Mouse (Mus musculus): ENCODE results near the gene Sh3bp5l. TPM values are rescaled to one million over a fixed set of nuclear protein-coding genes. Genes with fewer than 3 reads are reported as not detected.
"Not testable (repeated sequence)": the region's sequence is repeated elsewhere in the genome, so short reads cannot be mapped to it uniquely, and the experiment has no call there.

Sh3bp5l gene
- polyA plus RNA-seq, 1 experiment from 2014 or later, result 34.6 TPM

GRCm38 (mm10) chr11:58353709-58354108 is 23.2 kb downstream of the Sh3bp5l start:
- H3K9ac ChIP-seq, result no peak overlapping the region
- no peak for ATAC-seq (ENCODE audit: insufficient number of reproducible peaks, insufficient read depth, low FRiP score, low TSS enrichment, low read depth)
- 68% methylated on average over 3 of the region's 3 CpGs for WGBS

GRCm38 (mm10) chr11:58354476-58354875 is 24.0 kb downstream of the Sh3bp5l start:
- Histone ChIP-seq H3K9ac (no peak overlapping the region), H3K9me3 (no peaks in the 10 kb centered on the region), H3K36me3 (no peaks in the 10 kb centered on the region), H3K4me1 (no peaks in the 10 kb centered on the region), H3K4me3 (no peak overlapping the region), H3K4me2 (no peak overlapping the region), H3K27ac (no peak overlapping the region), H3K27me3 (no peaks in the 10 kb centered on the region)
- 65% methylated on average over 10 of the region's 10 CpGs for WGBS
- no peak for ATAC-seq (ENCODE audit: insufficient number of reproducible peaks, insufficient read depth, low FRiP score, low TSS enrichment, low read depth)

More at GRCm38 (mm10) chr11:58353709-58354108, 23.2 kb downstream of the Sh3bp5l start:
- Histone ChIP-seq H3K27me3 (no peaks in the 10 kb centered on the region), H3K4me2 (no peak overlapping the region), H3K4me1 (no peaks in the 10 kb centered on the region), H3K9me3 (no peaks in the 10 kb centered on the region), H3K27ac (no peak overlapping the region), H3K4me3 (no peak overlapping the region), H3K36me3 (no peaks in the 10 kb centered on the region)

GRCm38 (mm10) chr11:58354927-58355326 is 24.4 kb downstream of the Sh3bp5l start:
- Histone ChIP-seq H3K4me1 (no peaks in the 10 kb centered on the region), H3K4me3 (no peak overlapping the region), H3K4me2 (no peak overlapping the region), H3K9me3 (no peaks in the 10 kb centered on the region), H3K9ac (no peak overlapping the region), H3K27ac (no peak overlapping the region), H3K27me3 (no peaks in the 10 kb centered on the region), H3K36me3 (no peaks in the 10 kb centered on the region)
- 76% methylated on average over 3 of the region's 3 CpGs for WGBS
- ATAC-seq (ENCODE audit: insufficient number of reproducible peaks, insufficient read depth, low FRiP score, low TSS enrichment, low read depth), result no peak

- Histone ChIP-seq H3K27ac (no peak overlapping the region), H3K4me3 (no peak overlapping the region), H3K4me2 (no peak overlapping the region), H3K9me3 (no peaks in the 10 kb centered on the region), H3K4me1 (no peaks in the 10 kb centered on the region), H3K36me3 (no peaks in the 10 kb centered on the region), H3K27me3 (no peaks in the 10 kb centered on the region), H3K9ac (no peak overlapping the region)
- WGBS, result 92% methylated on average over 3 of the region's 3 CpGs
- ATAC-seq (ENCODE audit: insufficient number of reproducible peaks, insufficient read depth, low FRiP score, low TSS enrichment, low read depth), result no peak
These were observed 26.5 kb downstream of the Sh3bp5l start for GRCm38 (mm10) chr11:58357042-58357441.

GRCm38 (mm10) chr11:58357844-58358534 is 27.5 kb downstream of the Sh3bp5l start:
- Histone ChIP-seq H3K4me2 (no peak overlapping the region), H3K27ac (no peak overlapping the region), H3K9me3 (no peaks in the 10 kb centered on the region), H3K36me3 (no peaks in the 10 kb centered on the region), H3K4me3 (no peak overlapping the region), H3K27me3 (no peaks in the 10 kb centered on the region), H3K4me1 (no peaks in the 10 kb centered on the region), H3K9ac (no peak overlapping the region)
- no peak for ATAC-seq (ENCODE audit: insufficient number of reproducible peaks, insufficient read depth, low FRiP score, low TSS enrichment, low read depth)
- WGBS, result 80% methylated on average over 6 of the region's 6 CpGs

- H3K27me3 ChIP-seq; ATAC-seq (ENCODE audit: insufficient number of reproducible peaks, insufficient read depth, low FRiP score, low TSS enrichment, low read depth); H3K4me2 ChIP-seq; H3K27ac ChIP-seq; H3K4me3 ChIP-seq; H3K9me3 ChIP-seq; H3K9ac ChIP-seq; H3K36me3 ChIP-seq; H3K4me1 ChIP-seq: not testable (repeated sequence)
- no CpG with 5 or more reads among the region's 6 CpGs for WGBS
These were observed 32.0 kb downstream of the Sh3bp5l start for GRCm38 (mm10) chr11:58362562-58362961.

GRCm38 (mm10) chr11:58364454-58364853 is 33.9 kb downstream of the Sh3bp5l start:
- Histone ChIP-seq H3K4me2 (no peak overlapping the region), H3K4me1 (no peaks in the 10 kb centered on the region), H3K4me3 (no peak overlapping the region), H3K27ac (no peak overlapping the region), H3K27me3 (no peaks in the 10 kb centered on the region), H3K9ac (no peak overlapping the region), H3K36me3 (no peaks in the 10 kb centered on the region), H3K9me3 (no peaks in the 10 kb centered on the region)
- 75% methylated on average over 3 of the region's 3 CpGs for WGBS
- ATAC-seq (ENCODE audit: insufficient number of reproducible peaks, insufficient read depth, low FRiP score, low TSS enrichment, low read depth), result no peak

- not testable (repeated sequence) for H3K36me3 ChIP-seq; H3K4me1 ChIP-seq; H3K9ac ChIP-seq; ATAC-seq (ENCODE audit: insufficient number of reproducible peaks, insufficient read depth, low FRiP score, low TSS enrichment, low read depth); H3K4me3 ChIP-seq; H3K9me3 ChIP-seq; H3K27ac ChIP-seq; H3K4me2 ChIP-seq; H3K27me3 ChIP-seq
- WGBS, result no CpG with 5 or more reads among the region's 6 CpGs
These were observed 35.7 kb downstream of the Sh3bp5l start for GRCm38 (mm10) chr11:58366191-58366590.

GRCm38 (mm10) chr11:58377273-58377672 is 46.7 kb downstream of the Sh3bp5l start:
- Histone ChIP-seq H3K4me1 (no peaks in the 10 kb centered on the region), H3K27me3 (no peaks in the 10 kb centered on the region), H3K9me3 (no peaks in the 10 kb centered on the region), H3K4me2 (no peak overlapping the region), H3K27ac (no peak overlapping the region), H3K4me3 (no peak overlapping the region), H3K36me3 (no peaks in the 10 kb centered on the region), H3K9ac (no peak overlapping the region)
- WGBS, result 90% methylated on average over 2 of the region's 2 CpGs
- ATAC-seq (ENCODE audit: insufficient number of reproducible peaks, insufficient read depth, low FRiP score, low TSS enrichment, low read depth), result no peak

GRCm38 (mm10) chr11:58377686-58378085 is 47.2 kb downstream of the Sh3bp5l start:
- Histone ChIP-seq H3K27ac (no peak overlapping the region), H3K9ac (no peak overlapping the region), H3K27me3 (no peaks in the 10 kb centered on the region), H3K4me2 (no peak overlapping the region), H3K36me3 (no peaks in the 10 kb centered on the region), H3K9me3 (no peaks in the 10 kb centered on the region), H3K4me1 (no peaks in the 10 kb centered on the region), H3K4me3 (no peak overlapping the region)
- WGBS, result 75% methylated on average over 1 of the region's 1 CpGs
- no peak for ATAC-seq (ENCODE audit: insufficient number of reproducible peaks, insufficient read depth, low FRiP score, low TSS enrichment, low read depth)

- no peak for ATAC-seq (ENCODE audit: insufficient number of reproducible peaks, insufficient read depth, low FRiP score, low TSS enrichment, low read depth)
- WGBS, result 87% methylated on average over 3 of the region's 3 CpGs
These were observed 48.3 kb downstream of the Sh3bp5l start, which contains the start of gene Lypd8 for GRCm38 (mm10) chr11:58378763-58379278. TSS of gene Lypd8 (plus strand) at chr11:58379043.

GRCm38 (mm10) chr11:58379516-58379915 is 49.0 kb downstream of the Sh3bp5l start:
- Histone ChIP-seq H3K4me2 (no peak overlapping the region), H3K9me3 (no peaks in the 10 kb centered on the region), H3K4me1 (no peaks in the 10 kb centered on the region), H3K36me3 (no peaks in the 10 kb centered on the region), H3K27ac (no peak overlapping the region), H3K27me3 (no peaks in the 10 kb centered on the region), H3K9ac (no peak overlapping the region), H3K4me3 (no peak overlapping the region)
- WGBS, result 83% methylated on average over 1 of the region's 1 CpGs
- no peak for ATAC-seq (ENCODE audit: insufficient number of reproducible peaks, insufficient read depth, low FRiP score, low TSS enrichment, low read depth)

More at GRCm38 (mm10) chr11:58378763-58379278, 48.3 kb downstream of the Sh3bp5l start, which contains the start of gene Lypd8:
- H3K27ac ChIP-seq, result no peak within 1 kb of the TSS
- H3K9ac ChIP-seq, result no peak within 1 kb of the TSS
- H3K4me3 ChIP-seq, result no peak within 1 kb of the TSS
- H3K9me3 ChIP-seq, result no peaks in the 10 kb centered on the region
- H3K4me2 ChIP-seq, result no peak within 1 kb of the TSS
- no peaks in the 10 kb centered on the region for H3K4me1 ChIP-seq
- no peaks in the 10 kb centered on the region for H3K27me3 ChIP-seq
- no peaks in the 10 kb centered on the region for H3K36me3 ChIP-seq
